Mouse (Mus musculus) liver, postnatal 0 days (tissue): ENCODE measurements at regions not wholly inside any gene's neighbourhood (a gene's known extent, or its start where the extent isn't known, plus 50 kb on each side); places are given as distances from the start of the nearest gene placed in this dataset.

Source experiments
- CTCF ChIP-seq: sonication (generic); IDR thresholded peaks from 2 replicates; pipeline ENCODE4 v1.5.1; 2016; ENCODE audit warnings: antibody characterized with exemption, low read depth
- EP300 ChIP-seq: IDR thresholded peaks from 2 replicates; pipeline ENCODE4 v1.6.1; 2016; ENCODE audit warnings: antibody characterized with exemption, low read depth, mild to moderate bottlenecking

DNA sequence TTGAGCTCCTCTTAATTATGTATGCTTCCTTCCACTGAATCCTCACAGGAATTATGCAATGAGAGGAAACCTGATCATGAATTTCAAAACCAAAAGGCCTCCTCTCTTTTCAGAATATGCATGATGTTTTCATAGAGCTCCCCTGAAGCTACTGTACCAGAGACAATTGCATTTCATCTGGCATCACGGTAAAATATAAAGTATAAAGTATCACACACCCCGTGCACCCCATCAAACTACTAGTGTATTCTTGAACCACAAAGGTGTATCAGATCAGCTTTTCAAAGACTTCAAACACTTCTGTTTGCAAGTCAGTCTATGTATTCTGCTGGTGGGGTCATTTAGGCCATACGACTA, 144.4 kb upstream of the Cxadr start:
- TF ChIP-seq CTCF (no peak), EP300 (no peak)
